Mouse (Mus musculus) hindbrain, embryonic 12.5 days (tissue): ENCODE results near the gene Pmvk. TPM values are rescaled to one million over a fixed set of nuclear protein-coding genes. Genes with fewer than 3 reads are reported as not detected.

Source experiments
- ATAC-seq: fragments of 200-750 bp; cut with Nextera tagmentation; 2 replicates; pipeline ENCODE4 v1.8.0; 2017; ENCODE audit warnings: moderate TSS enrichment; ENCODE audit not compliant: low FRiP score
- H3K27ac ChIP-seq: fragments of 300-500 bp; sonication (generic); 2 replicates; pipeline ENCODE4 v1.5.1; 2016; ENCODE audit warnings: mild to moderate bottlenecking
- H3K27me3 ChIP-seq: fragments of 300-500 bp; sonication (generic); 2 replicates; pipeline ENCODE4 v1.6.1; 2016; ENCODE audit warnings: mild to moderate bottlenecking
- H3K36me3 ChIP-seq: fragments of 300-500 bp; sonication (generic); 2 replicates; pipeline ENCODE4 v1.6.1; 2016; ENCODE audit warnings: mild to moderate bottlenecking
- H3K4me1 ChIP-seq: fragments of 300-500 bp; sonication (generic); 2 replicates; pipeline ENCODE4 v1.6.1; 2016
- H3K4me2 ChIP-seq: fragments of 300-500 bp; sonication (generic); replicated peaks from 2 replicates; pipeline ENCODE4 v1.6.1; 2016; ENCODE audit warnings: mild to moderate bottlenecking
- H3K4me3 ChIP-seq: fragments of 300-500 bp; sonication (generic); 2 replicates; pipeline ENCODE4 v1.5.1; 2016; ENCODE audit warnings: mild to moderate bottlenecking
- H3K9ac ChIP-seq: fragments of 300-500 bp; sonication (generic); 2 replicates; pipeline ENCODE4 v1.6.1; 2016; ENCODE audit warnings: mild to moderate bottlenecking, moderate library complexity
- H3K9me3 ChIP-seq: fragments of 300-500 bp; sonication (generic); replicated peaks from 2 replicates; pipeline ENCODE4 v1.6.1; 2016; ENCODE audit warnings: mild to moderate bottlenecking
- WGBS: fragments of 180-500 bp; shearing (Covaris S2); methylation state at CpG from one replicate; pipeline ENCODE4 v1.1.7; 2016; 5-methylcytosine and 5-hydroxymethylcytosine counted together
- polyA plus RNA-seq: library from polyadenylated mRNA; unstranded; fragments of >200 nt; fragmentation: Nextera tagmentation; extraction: Ambion mirVana; gene quantifications from 2 replicates; pipeline ENCODE4 v1.2.1, GENCODE M21; 2016

Pmvk gene
- polyA plus RNA-seq, 1 experiment from 2014 or later: 74.5 TPM

- no peak overlapping the region for H3K4me3 ChIP-seq
- no peaks in the 10 kb centered on the region for H3K27me3 ChIP-seq
- H3K9ac ChIP-seq: no peak overlapping the region; the same call in 1 of the 2 replicates
- ATAC-seq: no peak
- H3K4me2 ChIP-seq: no peak overlapping the region
- no peaks in the 10 kb centered on the region for H3K9me3 ChIP-seq
- 89% methylated on average over 11 of the region's 11 CpGs for WGBS
- H3K36me3 ChIP-seq: peaks cover 30% of the 10 kb centered on the region
- peaks cover 34% of the 10 kb centered on the region for H3K4me1 ChIP-seq
- H3K27ac ChIP-seq: peak overlapping the region; percentile 35; the same call in 1 of the 2 replicates
These were observed 19.8 kb upstream of the Pmvk start for GRCm38 (mm10) chr3:89434532-89434931.

GRCm38 (mm10) chr3:89435041-89435440 is 19.3 kb upstream of the Pmvk start:
- Histone ChIP-seq H3K27me3 (no peaks in the 10 kb centered on the region), H3K27ac (peak overlapping the region; percentile 35; the same call in 1 of the 2 replicates), H3K4me3 (no peak overlapping the region), H3K9me3 (no peaks in the 10 kb centered on the region), H3K4me1 (peaks cover 34% of the 10 kb centered on the region), H3K36me3 (peaks cover 30% of the 10 kb centered on the region), H3K9ac (no peak overlapping the region; the same call in 1 of the 2 replicates), H3K4me2 (no peak overlapping the region)
- no peak for ATAC-seq
- 69% methylated on average over 7 of the region's 7 CpGs for WGBS

- peak within 1 kb of the TSS; percentile 35 for H3K4me3 ChIP-seq
- H3K4me2 ChIP-seq: peak within 1 kb of the TSS; percentile 54
- ATAC-seq: peak; percentile 57
- WGBS: 4% methylated on average over 16 of the region's 16 CpGs
- H3K27ac ChIP-seq: no peak within 1 kb of the TSS
- peaks cover 30% of the 10 kb centered on the region for H3K36me3 ChIP-seq
- H3K9me3 ChIP-seq: no peaks in the 10 kb centered on the region
- no peaks in the 10 kb centered on the region for H3K27me3 ChIP-seq
- peak within 1 kb of the TSS; percentile 13 for H3K9ac ChIP-seq
- H3K4me1 ChIP-seq: peaks cover 25% of the 10 kb centered on the region
These were observed 17.9 kb upstream of the Pmvk start, which contains the start of gene Pbxip1 for GRCm38 (mm10) chr3:89436176-89437113. TSS of gene Pbxip1 (plus strand) at chr3:89436706.

- H3K9me3 ChIP-seq: no peaks in the 10 kb centered on the region
- H3K36me3 ChIP-seq: peaks cover 27% of the 10 kb centered on the region
- no peak overlapping the region for H3K27ac ChIP-seq
- ATAC-seq: no peak
- H3K4me1 ChIP-seq: peaks cover 21% of the 10 kb centered on the region
- peak overlapping the region; percentile 35 for H3K4me3 ChIP-seq
- peak overlapping the region; percentile 54 for H3K4me2 ChIP-seq
- H3K27me3 ChIP-seq: no peaks in the 10 kb centered on the region
- peak overlapping the region; percentile 13 for H3K9ac ChIP-seq
- 30% methylated on average over 5 of the region's 5 CpGs for WGBS
These were observed 17.1 kb upstream of the Pmvk start for GRCm38 (mm10) chr3:89437269-89437668.

- no peaks in the 10 kb centered on the region for H3K27me3 ChIP-seq
- no peaks in the 10 kb centered on the region for H3K36me3 ChIP-seq
- H3K9me3 ChIP-seq: no peaks in the 10 kb centered on the region
- no peak overlapping the region for H3K4me2 ChIP-seq
- no peak overlapping the region for H3K9ac ChIP-seq
- H3K4me3 ChIP-seq: no peak overlapping the region
- ATAC-seq: no peak
- peaks cover 16% of the 10 kb centered on the region for H3K4me1 ChIP-seq
- no peak overlapping the region for H3K27ac ChIP-seq
- WGBS: 93% methylated on average over 2 of the region's 2 CpGs
These were observed 13.7 kb upstream of the Pmvk start for GRCm38 (mm10) chr3:89440691-89441090.

GRCm38 (mm10) chr3:89448720-89449537 is 5.4 kb upstream of the Pmvk start:
- Histone ChIP-seq H3K4me2 (no peak overlapping the region), H3K27me3 (no peaks in the 10 kb centered on the region), H3K4me3 (no peak overlapping the region), H3K36me3 (no peaks in the 10 kb centered on the region), H3K4me1 (peaks cover 6% of the 10 kb centered on the region; the same call in 1 of the 2 replicates), H3K9me3 (no peaks in the 10 kb centered on the region), H3K27ac (no peak overlapping the region), H3K9ac (no peak overlapping the region)
- WGBS: 69% methylated on average over 13 of the region's 13 CpGs
- ATAC-seq: peak; percentile 18; the same call in 1 of the 2 replicates

- H3K4me3 ChIP-seq: no peak overlapping the region
- peak; percentile 35 for ATAC-seq
- no peak overlapping the region for H3K27ac ChIP-seq
- H3K27me3 ChIP-seq: no peaks in the 10 kb centered on the region
- H3K4me2 ChIP-seq: no peak overlapping the region
- no peaks in the 10 kb centered on the region for H3K36me3 ChIP-seq
- 38% methylated on average over 7 of the region's 7 CpGs for WGBS
- H3K9ac ChIP-seq: no peak overlapping the region
- no peaks in the 10 kb centered on the region for H3K9me3 ChIP-seq
- H3K4me1 ChIP-seq: peaks cover 6% of the 10 kb centered on the region; the same call in 1 of the 2 replicates
These were observed 4.8 kb upstream of the Pmvk start for GRCm38 (mm10) chr3:89449541-89449940.

- WGBS: 77% methylated on average over 1 of the region's 1 CpGs
- no peaks in the 10 kb centered on the region for H3K36me3 ChIP-seq
These were observed 2.4 kb upstream of the Pmvk start for GRCm38 (mm10) chr3:89451916-89452315.

GRCm38 (mm10) chr3:89455786-89456285 is 1.5 kb downstream of the Pmvk start:
- H3K4me3 ChIP-seq: no peak overlapping the region
- no peak overlapping the region for H3K27ac ChIP-seq
- peaks cover 17% of the 10 kb centered on the region for H3K4me1 ChIP-seq
- WGBS: 27% methylated on average over 1 of the region's 1 CpGs
- no peak for ATAC-seq
- no peak overlapping the region for H3K4me2 ChIP-seq
- no peak overlapping the region for H3K9ac ChIP-seq
- H3K9me3 ChIP-seq: no peaks in the 10 kb centered on the region
- no peaks in the 10 kb centered on the region for H3K36me3 ChIP-seq
- no peaks in the 10 kb centered on the region for H3K27me3 ChIP-seq

More at GRCm38 (mm10) chr3:89451916-89452315, 2.4 kb upstream of the Pmvk start:
- H3K4me1 ChIP-seq: peaks cover 8% of the 10 kb centered on the region
- no peak overlapping the region for H3K4me3 ChIP-seq
- no peak overlapping the region for H3K9ac ChIP-seq
- no peak for ATAC-seq
- no peak overlapping the region for H3K27ac ChIP-seq
- H3K4me2 ChIP-seq: no peak overlapping the region
- no peaks in the 10 kb centered on the region for H3K9me3 ChIP-seq
- H3K27me3 ChIP-seq: no peaks in the 10 kb centered on the region

- Histone ChIP-seq H3K36me3 (no peaks in the 10 kb centered on the region; the same call in 1 of the 2 replicates), H3K9me3 (no peaks in the 10 kb centered on the region), H3K4me1 (peaks cover 13% of the 10 kb centered on the region), H3K9ac (no peak overlapping the region), H3K4me3 (no peak overlapping the region), H3K4me2 (no peak overlapping the region), H3K27me3 (no peaks in the 10 kb centered on the region), H3K27ac (no peak overlapping the region)
- ATAC-seq: no peak
- 31% methylated on average over 10 of the region's 10 CpGs for WGBS
These were observed 2.7 kb downstream of the Pmvk start for GRCm38 (mm10) chr3:89456726-89457665.

GRCm38 (mm10) chr3:89458372-89458964 is 4.1 kb downstream of the Pmvk start:
- no peak overlapping the region for H3K9ac ChIP-seq
- peak; percentile 23 for ATAC-seq
- H3K4me2 ChIP-seq: peak overlapping the region; percentile 68
- peak overlapping the region; percentile 66 for H3K4me3 ChIP-seq
- WGBS: 46% methylated on average over 13 of the region's 13 CpGs
- no peaks in the 10 kb centered on the region for H3K27me3 ChIP-seq
- H3K27ac ChIP-seq: no peak overlapping the region; the same call in 1 of the 2 replicates
- no peaks in the 10 kb centered on the region; the same call in 1 of the 2 replicates for H3K36me3 ChIP-seq
- H3K9me3 ChIP-seq: no peaks in the 10 kb centered on the region
- H3K4me1 ChIP-seq: peaks cover 12% of the 10 kb centered on the region
